8 mouse cellular contexts compared by ENCODE assay signal in the genomic region with DNA sequence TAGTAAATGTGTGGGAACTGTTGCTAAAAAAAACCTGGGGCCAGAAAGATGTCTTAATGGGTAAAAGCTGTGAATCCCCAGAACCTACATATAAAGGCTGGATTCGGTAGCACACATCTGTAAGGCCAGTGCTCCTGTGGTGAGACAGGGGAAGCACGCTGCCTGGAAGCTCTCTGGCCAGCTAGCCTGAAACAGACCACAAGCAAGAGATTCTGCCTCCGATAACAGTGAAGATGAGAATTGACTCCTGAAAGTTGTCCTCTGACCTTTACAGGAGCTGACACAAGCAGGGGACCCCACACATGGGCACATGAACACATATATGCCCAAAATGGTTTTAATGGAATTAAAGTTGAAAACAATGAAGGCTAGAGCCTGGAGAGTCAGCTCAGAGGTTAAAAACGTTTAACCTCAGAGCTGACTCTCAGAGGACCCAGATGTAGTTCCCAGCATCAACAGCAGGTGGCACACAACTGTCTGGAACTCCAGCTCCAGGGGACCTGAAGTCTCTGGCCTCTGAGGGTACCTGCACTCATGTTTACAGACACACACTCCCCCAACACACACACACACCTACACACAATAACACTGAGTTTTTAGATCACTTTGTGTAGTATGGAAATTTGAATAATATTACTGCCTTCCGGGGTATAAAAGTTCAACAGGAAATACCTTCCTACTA. TPM values are rescaled to one million over a fixed set of nuclear protein-coding genes. Genes with fewer than 3 reads are reported as not detected.
A peak's percentile ranks its signal among the peaks of the same experiment; 100 is the strongest.
DNase-seq lines count a peak whose midpoint lies in the region; ATAC-seq and TF ChIP-seq lines count a peak whose summit lies in the region.

No protein-coding gene starts in this region.

- H3K4me1 ChIP-seq in midbrain, embryonic 10.5 days: peaks cover 26% of the 10 kb centered on the region
- H3K4me1 ChIP-seq in midbrain, embryonic 15.5 days: no peaks in the 10 kb centered on the region
- peaks cover 4% of the 10 kb centered on the region for H3K4me1 ChIP-seq in bone marrow, adult 2 months (ENCODE audit: control insufficient read depth, insufficient read depth, low read length)
- H3K4me1 ChIP-seq in embryonic fibroblast, embryonic 13.5 days (ENCODE audit: control insufficient read depth, insufficient read depth, low read length): no peaks in the 10 kb centered on the region
- no peaks in the 10 kb centered on the region for H3K4me1 ChIP-seq in hindbrain, postnatal 0 days (ENCODE audit: insufficient read depth, low read length)
- no peaks in the 10 kb centered on the region for H3K4me1 ChIP-seq in neural tube, embryonic 11.5 days (ENCODE audit: control insufficient read depth, insufficient read depth, low read length)

- H3K4me3 ChIP-seq in midbrain, embryonic 10.5 days: no peak overlapping the region
- no peak overlapping the region for H3K4me3 ChIP-seq in midbrain, embryonic 15.5 days
- no peak overlapping the region for H3K4me3 ChIP-seq in bone marrow, adult 2 months (replicated peaks; ENCODE audit: control insufficient read depth, low read depth, low read length)
- no peak overlapping the region for H3K4me3 ChIP-seq in embryonic fibroblast, embryonic 13.5 days (ENCODE audit: insufficient read depth, low read length)
- H3K4me3 ChIP-seq in hindbrain, postnatal 0 days (ENCODE audit: low read length): no peak overlapping the region
- H3K4me3 ChIP-seq in neural tube, embryonic 11.5 days (ENCODE audit: low read depth, low read length): no peak overlapping the region

- no peak for TF ChIP-seq POLR2A in bone marrow, adult 2 months (IDR thresholded peaks at IDR 0.05; ENCODE audit: borderline replicate concordance, control insufficient read depth, low read depth, low read length)
- TF ChIP-seq POLR2A in embryonic fibroblast, embryonic 13.5 days (IDR thresholded peaks at IDR 0.05; ENCODE audit: low read depth, low read length): no peak

- ATAC-seq in midbrain, embryonic 15.5 days (replicated peaks): no peak
- ATAC-seq in hindbrain, postnatal 0 days: no peak
- peak; percentile 31; the same call in 1 of the 2 replicates for ATAC-seq in neural tube, embryonic 11.5 days (ENCODE audit: insufficient read depth, low FRiP score, low TSS enrichment)

- no peak overlapping the region for H3K4me2 ChIP-seq in midbrain, embryonic 15.5 days
- H3K4me2 ChIP-seq in hindbrain, postnatal 0 days (ENCODE audit: low read depth, low read length): no peak overlapping the region
- no peak overlapping the region for H3K4me2 ChIP-seq in neural tube, embryonic 11.5 days (ENCODE audit: low read depth)

- TF ChIP-seq CTCF in bone marrow, adult 2 months (IDR thresholded peaks at IDR 0.05; ENCODE audit: control insufficient read depth, insufficient read depth, low read length): peak; percentile 83
- peak; percentile 71; the same call in 1 of the 2 replicates for TF ChIP-seq CTCF in embryonic fibroblast, embryonic 13.5 days (IDR thresholded peaks at IDR 0.05; ENCODE audit: borderline replicate concordance, insufficient read depth, low read length)
- peak; percentile 81 for TF ChIP-seq CTCF in hindbrain, postnatal 0 days (IDR thresholded peaks at IDR 0.05; ENCODE audit: low read depth)

- no peaks in the 10 kb centered on the region for H3K36me3 ChIP-seq in midbrain, embryonic 10.5 days
- no peaks in the 10 kb centered on the region for H3K36me3 ChIP-seq in midbrain, embryonic 15.5 days (replicated peaks)
- no peaks in the 10 kb centered on the region for H3K36me3 ChIP-seq in hindbrain, postnatal 0 days (ENCODE audit: insufficient read depth, low read length)
- no peaks in the 10 kb centered on the region for H3K36me3 ChIP-seq in neural tube, embryonic 11.5 days (ENCODE audit: control insufficient read depth, insufficient read depth, low read length)

- no peaks in the 10 kb centered on the region for H3K9me3 ChIP-seq in midbrain, embryonic 10.5 days (replicated peaks)
- no peaks in the 10 kb centered on the region for H3K9me3 ChIP-seq in midbrain, embryonic 15.5 days
- H3K9me3 ChIP-seq in hindbrain, postnatal 0 days (ENCODE audit: low read length): no peaks in the 10 kb centered on the region
- H3K9me3 ChIP-seq in neural tube, embryonic 11.5 days (ENCODE audit: control insufficient read depth, low read length): no peaks in the 10 kb centered on the region

- no peak overlapping the region for H3K9ac ChIP-seq in midbrain, embryonic 15.5 days
- H3K9ac ChIP-seq in hindbrain, postnatal 0 days (replicated peaks; ENCODE audit: low read length): no peak overlapping the region
- H3K9ac ChIP-seq in neural tube, embryonic 11.5 days (ENCODE audit: low read length): no peak overlapping the region

- 0 out of 2 replicates have a peak overlapping the region, but pooled peaks have one; percentile 9 for H3K27ac ChIP-seq in midbrain, embryonic 10.5 days (replicated peaks)
- no peak overlapping the region for H3K27ac ChIP-seq in midbrain, embryonic 15.5 days
- no peak overlapping the region for H3K27ac ChIP-seq in bone marrow, adult 2 months (ENCODE audit: control insufficient read depth, insufficient read depth, low read depth, low read length, poor library complexity)
- H3K27ac ChIP-seq in embryonic fibroblast, embryonic 13.5 days (ENCODE audit: insufficient read depth, low read length): no peak overlapping the region
- no peak overlapping the region for H3K27ac ChIP-seq in hindbrain, postnatal 0 days
- no peak overlapping the region for H3K27ac ChIP-seq in neural tube, embryonic 11.5 days (ENCODE audit: low read depth, low read length)

- 40% methylated on average over 5 of the region's 5 CpGs for WGBS in midbrain, embryonic 10.5 days
- WGBS in midbrain, embryonic 15.5 days: 43% methylated on average over 5 of the region's 5 CpGs
- WGBS in bone marrow, adult 2 months: 25% methylated on average over 5 of the region's 5 CpGs
- 56% methylated on average over 5 of the region's 5 CpGs for WGBS in hindbrain, postnatal 0 days
- WGBS in neural tube, embryonic 11.5 days: 42% methylated on average over 5 of the region's 5 CpGs

- peaks cover 15% of the 10 kb centered on the region for H3K27me3 ChIP-seq in midbrain, embryonic 10.5 days (ENCODE audit: low read depth, poor library complexity, severe bottlenecking)
- H3K27me3 ChIP-seq in midbrain, embryonic 15.5 days (replicated peaks): no peaks in the 10 kb centered on the region
- no peaks in the 10 kb centered on the region for H3K27me3 ChIP-seq in hindbrain, postnatal 0 days (ENCODE audit: insufficient read depth, low read length)
- H3K27me3 ChIP-seq in neural tube, embryonic 11.5 days (ENCODE audit: control insufficient read depth, insufficient read depth, low read length): no peaks in the 10 kb centered on the region

- DNase-seq in midbrain, embryonic 10.5 days (ENCODE audit: low spot score): peak; percentile 74
- peak; percentile 79 for DNase-seq in hindbrain, postnatal 0 days (ENCODE audit: low spot score)
- DNase-seq in liver: peak; percentile 85
- peak; percentile 77 for DNase-seq in neural tube, embryonic 11.5 days (ENCODE audit: low spot score)
- peak; percentile 70 for DNase-seq in thymus, postnatal 0 days (ENCODE audit: low spot score)

RNA-seq across cellular contexts. Expression of a gene that starts 45.8 kb away (rescaled TPM):
- polyA plus RNA-seq in midbrain, embryonic 10.5 days (2016; fragmentation: Nextera tagmentation; extraction: Ambion mirVana): 81.7 and 116 TPM in 2 replicates
- polyA plus RNA-seq in midbrain, embryonic 15.5 days (2015; fragmentation: Nextera tagmentation; extraction: Ambion mirVana): 158 and 159 TPM in 2 replicates
- 2.8 and 10.2 TPM in 2 replicates for polyA plus RNA-seq in bone marrow, adult 2 months (2011; ENCODE audit: insufficient read depth, insufficient read length, low replicate concordance, missing spikeins)
- 17.5 and 20.6 TPM in 2 replicates for polyA plus RNA-seq in embryonic fibroblast, embryonic 13.5 days (2011; ENCODE audit: insufficient read length, low read depth, missing spikeins)
- total RNA-seq in hindbrain, postnatal 0 days (2014; rRNA removed): 217 and 236 TPM in 2 replicates
- 116 and 130 TPM in 2 replicates for polyA plus RNA-seq in hindbrain, postnatal 0 days (2015; fragmentation: Nextera tagmentation; extraction: Ambion mirVana)
- polyA plus RNA-seq in neural tube, embryonic 11.5 days (2014; fragmentation: Nextera tagmentation; extraction: Ambion mirVana): 107 and 115 TPM in 2 replicates
- polyA plus RNA-seq in thymus, postnatal 0 days (2015; fragmentation: Nextera tagmentation; extraction: Ambion mirVana): 1.3 and 1.9 TPM in 2 replicates
